Mouse (Mus musculus) spleen, adult 2 months (tissue): ENCODE measurements around the gene Pcsk4.

Experiments used
- CTCF ChIP-seq: fragments of 200-500 bp; IDR thresholded peaks from 2 replicates; pipeline ENCODE4 v1.5.1; 2011; ENCODE audit warnings: mild to moderate bottlenecking, inconsistent platforms; ENCODE audit not compliant: insufficient read depth, insufficient read length, insufficient replicate concordance; ENCODE audit errors: extremely low read depth
- POLR2A ChIP-seq: fragments of 200-500 bp; IDR thresholded peaks from 2 replicates; pipeline ENCODE4 v1.6.1; 2011; ENCODE audit warnings: low read depth, low read length, inconsistent platforms

- no peak for TF ChIP-seq CTCF
- no peak for TF ChIP-seq POLR2A
Observed at GRCm38 (mm10) chr10:80365736-80366135, 36.4 kb upstream of the Pcsk4 start.
